Mouse (Mus musculus) thymus, adult 18-20 months (tissue): ENCODE results near the gene Nkx2-2.
A peak's percentile ranks its signal among the peaks of the same experiment; 100 is the strongest.
"Not testable (repeated sequence)": the region's sequence is repeated elsewhere in the genome, so short reads cannot be mapped to it uniquely, and the experiment has no call there.

ENCODE experiments used
- DNase-seq, 2 experiments: peaks; one replicate each; pipeline ENCODE4 v3.0.0; 2022; ENCODE audit warnings: mixed read lengths in 2 of 2

The Nkx2-2 gene

GRCm38 (mm10) chr2:147181304-147181665 is 12.8 kb downstream of the Nkx2-2 start:
- no peak for DNase-seq

- DNase-seq, result no peak
These were observed 13.3 kb downstream of the Nkx2-2 start for GRCm38 (mm10) chr2:147180649-147181303.

- peak; percentile 32 to 43 for DNase-seq
These were observed 15.7 kb downstream of the Nkx2-2 start for GRCm38 (mm10) chr2:147178091-147179059.

GRCm38 (mm10) chr2:147177672-147178071 is 16.4 kb downstream of the Nkx2-2 start:
- DNase-seq, result peak; percentile 40 to 48

- DNase-seq, result no peak
These were observed 18.7 kb downstream of the Nkx2-2 start for GRCm38 (mm10) chr2:147175296-147175695.

- no peak for DNase-seq
These were observed 20.3 kb downstream of the Nkx2-2 start for GRCm38 (mm10) chr2:147173751-147174150.

GRCm38 (mm10) chr2:147170538-147170937 is 23.5 kb downstream of the Nkx2-2 start:
- not testable (repeated sequence) for DNase-seq

- no peak for DNase-seq
These were observed 28.2 kb downstream of the Nkx2-2 start for GRCm38 (mm10) chr2:147165863-147166262.

- no peak for DNase-seq
These were observed 28.7 kb downstream of the Nkx2-2 start for GRCm38 (mm10) chr2:147165376-147165775.

GRCm38 (mm10) chr2:147152543-147152942 is 41.5 kb downstream of the Nkx2-2 start:
- DNase-seq, result no peak
